Mouse (Mus musculus) liver, postnatal 0 days (tissue): ENCODE results near the gene Tesmin. TPM values are rescaled to one million over a fixed set of nuclear protein-coding genes. Genes with fewer than 3 reads are reported as not detected.

Experiments used
- ATAC-seq: fragments of 200-750 bp; cut with Nextera tagmentation; 2 replicates; pipeline ENCODE4 v1.8.0; 2017; ENCODE audit warnings: mild to moderate bottlenecking, moderate library complexity
- DNase-seq: peaks from one replicate; pipeline ENCODE4 v3.0.0-alpha.2; 2016
- H3K27ac ChIP-seq: fragments of 300-500 bp; sonication (generic); 2 replicates; pipeline ENCODE4 v1.5.1; 2014; ENCODE audit warnings: antibody characterized with exemption, moderate library complexity, mild to moderate bottlenecking, low read depth
- H3K27me3 ChIP-seq: fragments of 300-500 bp; sonication (generic); 2 replicates; pipeline ENCODE4 v1.6.1; 2014; ENCODE audit warnings: low read length, control low read depth, mixed read lengths; ENCODE audit not compliant: insufficient read depth
- H3K36me3 ChIP-seq: fragments of 300-500 bp; sonication (generic); replicated peaks from 2 replicates; pipeline ENCODE4 v1.6.1; 2014; ENCODE audit warnings: mild to moderate bottlenecking, control low read depth, low read length, moderate library complexity, mixed read lengths; ENCODE audit not compliant: insufficient read depth
- H3K4me1 ChIP-seq: fragments of 300-500 bp; sonication (generic); 2 replicates; pipeline ENCODE4 v1.6.1; 2014; ENCODE audit warnings: antibody characterized with exemption, mild to moderate bottlenecking, control low read depth; ENCODE audit not compliant: insufficient read depth
- H3K4me2 ChIP-seq: fragments of 300-500 bp; sonication (generic); 2 replicates; pipeline ENCODE4 v1.6.1; 2014; ENCODE audit warnings: low read depth, mild to moderate bottlenecking, low read length, moderate library complexity, mixed read lengths
- H3K4me3 ChIP-seq: fragments of 300-500 bp; sonication (generic); 2 replicates; pipeline ENCODE4 v1.5.1; 2014; ENCODE audit warnings: low read depth, low read length
- H3K9ac ChIP-seq: fragments of 300-500 bp; sonication (generic); replicated peaks from 2 replicates; pipeline ENCODE4 v1.6.1; 2014; ENCODE audit warnings: mild to moderate bottlenecking, moderate library complexity
- H3K9me3 ChIP-seq: fragments of 300-500 bp; sonication (generic); 2 replicates; pipeline ENCODE4 v1.6.1; 2016; ENCODE audit warnings: mild to moderate bottlenecking, control low read depth, low read length, mixed read lengths
- CTCF ChIP-seq: sonication (generic); IDR thresholded peaks from 2 replicates; pipeline ENCODE4 v1.5.1; 2016; ENCODE audit warnings: antibody characterized with exemption, low read depth
- EP300 ChIP-seq: IDR thresholded peaks from 2 replicates; pipeline ENCODE4 v1.6.1; 2016; ENCODE audit warnings: antibody characterized with exemption, low read depth, mild to moderate bottlenecking
- WGBS: fragments of 180-500 bp; shearing (Covaris S2); extraction: QIAGEN DNeasy Blood & Tissue Kit; methylation state at CpG from one replicate; pipeline ENCODE4 v1.1.7; 2014; ENCODE audit not compliant: insufficient replicate concordance; 5-methylcytosine and 5-hydroxymethylcytosine counted together
- polyA plus RNA-seq: library from polyadenylated mRNA; unstranded; fragments of >200 nt; fragmentation: Nextera tagmentation; extraction: Ambion mirVana; gene quantifications from 2 replicates; pipeline ENCODE4 v1.2.1, GENCODE M21; 2015

Gene Tesmin
- polyA plus RNA-seq, 1 experiment from 2014 or later: 0.80 TPM

GRCm38 (mm10) chr19:3422488-3422887, 33.8 kb downstream of the Tesmin start:
- 83% methylated on average over 6 of the region's 6 CpGs for WGBS
- DNase-seq (no peak), ATAC-seq (no peak)
- Histone ChIP-seq H3K4me1 (no peaks in the 10 kb centered on the region), H3K4me2 (no peak overlapping the region), H3K36me3 (no peaks in the 10 kb centered on the region), H3K9me3 (no peaks in the 10 kb centered on the region), H3K27me3 (no peaks in the 10 kb centered on the region), H3K27ac (peak overlapping the region; percentile 78), H3K4me3 (no peak overlapping the region), H3K9ac (no peak overlapping the region)
- TF ChIP-seq CTCF: no peak
- TF ChIP-seq EP300: no peak

DNA sequence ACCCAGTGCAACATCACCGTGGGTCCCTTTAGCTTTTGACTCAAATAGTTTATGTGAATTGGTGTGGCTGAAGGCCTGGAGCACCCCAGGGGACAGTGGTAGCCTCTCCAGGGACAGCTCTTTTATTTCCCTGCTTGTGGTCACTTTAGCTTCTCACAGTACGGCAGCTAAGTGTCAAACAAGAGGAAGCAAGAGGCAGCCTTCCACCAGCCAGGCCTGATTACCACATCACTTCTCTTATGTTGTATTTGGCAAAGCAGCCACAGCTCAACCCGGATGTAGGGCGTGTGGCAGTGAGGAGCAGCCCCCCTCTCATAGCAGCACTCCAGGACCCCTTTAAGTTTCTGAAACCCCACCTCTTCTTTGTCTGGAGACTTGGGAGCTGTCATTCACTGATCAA, 34.3 kb downstream of the Tesmin start:
- TF ChIP-seq CTCF (no peak), EP300 (no peak)
- Histone ChIP-seq H3K4me1 (no peaks in the 10 kb centered on the region), H3K4me3 (no peak overlapping the region)

GRCm38 (mm10) chr19:3424214-3424613, 35.6 kb downstream of the Tesmin start:
- Histone ChIP-seq H3K27me3 (no peaks in the 10 kb centered on the region), H3K36me3 (no peaks in the 10 kb centered on the region), H3K4me2 (no peak overlapping the region), H3K27ac (no peak overlapping the region), H3K4me1 (no peaks in the 10 kb centered on the region), H3K4me3 (no peak overlapping the region), H3K9ac (no peak overlapping the region), H3K9me3 (no peaks in the 10 kb centered on the region)
- 66% methylated on average over 2 of the region's 2 CpGs for WGBS
- ATAC-seq (no peak), DNase-seq (no peak)
- no peak for TF ChIP-seq CTCF
- TF ChIP-seq EP300: no peak

More for the DNA sequence above, 34.3 kb downstream of the Tesmin start:
- Histone ChIP-seq H3K27ac (peak overlapping the region; percentile 78), H3K9me3 (no peaks in the 10 kb centered on the region), H3K9ac (no peak overlapping the region), H3K4me2 (no peak overlapping the region), H3K27me3 (no peaks in the 10 kb centered on the region), H3K36me3 (no peaks in the 10 kb centered on the region)
- DNase-seq (no peak), ATAC-seq (peak; percentile 36; the same call in 1 of the 2 replicates)
- WGBS: 35% methylated on average over 4 of the region's 4 CpGs

- Histone ChIP-seq H3K9ac (no peak overlapping the region), H3K27me3 (no peaks in the 10 kb centered on the region), H3K4me1 (no peaks in the 10 kb centered on the region), H3K27ac (no peak overlapping the region), H3K4me2 (no peak overlapping the region), H3K4me3 (no peak overlapping the region), H3K36me3 (no peaks in the 10 kb centered on the region), H3K9me3 (no peaks in the 10 kb centered on the region)
- DNase-seq: no peak
- TF ChIP-seq EP300: no peak
- no peak for TF ChIP-seq CTCF
- WGBS: 83% methylated on average over 15 of the region's 15 CpGs
- no peak for ATAC-seq
Observed at GRCm38 (mm10) chr19:3428057-3428830, 39.6 kb downstream of the Tesmin start.

- Histone ChIP-seq H3K4me3 (no peak overlapping the region), H3K27ac (no peak overlapping the region), H3K9me3 (no peaks in the 10 kb centered on the region), H3K4me1 (no peaks in the 10 kb centered on the region), H3K4me2 (no peak overlapping the region), H3K9ac (no peak overlapping the region), H3K36me3 (no peaks in the 10 kb centered on the region), H3K27me3 (no peaks in the 10 kb centered on the region)
- 59% methylated on average over 7 of the region's 7 CpGs for WGBS
- DNase-seq (no peak), ATAC-seq (no peak)
- no peak for TF ChIP-seq EP300
- no peak for TF ChIP-seq CTCF
Observed at GRCm38 (mm10) chr19:3429156-3429816, 40.6 kb downstream of the Tesmin start.

GRCm38 (mm10) chr19:3431066-3431465, 42.4 kb downstream of the Tesmin start:
- no peak overlapping the region for H3K4me2 ChIP-seq
- no peaks in the 10 kb centered on the region for H3K36me3 ChIP-seq
- WGBS: 63% methylated on average over 7 of the region's 7 CpGs
- no peak overlapping the region for H3K9ac ChIP-seq
- H3K4me1 ChIP-seq: no peaks in the 10 kb centered on the region
- no peaks in the 10 kb centered on the region for H3K27me3 ChIP-seq
- DNase-seq (no peak), ATAC-seq (no peak)
- no peak overlapping the region for H3K27ac ChIP-seq
- H3K4me3 ChIP-seq: no peak overlapping the region
- TF ChIP-seq CTCF: no peak
- no peak for TF ChIP-seq EP300
- H3K9me3 ChIP-seq: no peaks in the 10 kb centered on the region
